Mouse (Mus musculus) embryo, embryonic 10.5 days (tissue): ENCODE data around the gene Snd1.
"Not testable (repeated sequence)": the region's sequence is repeated elsewhere in the genome, so short reads cannot be mapped to it uniquely, and the experiment has no call there.

Experiments
- DNase-seq: peaks from one replicate; pipeline ENCODE4 v3.0.0-alpha.2; 2015; ENCODE audit warnings: low spot score

The Snd1 gene

DNA sequence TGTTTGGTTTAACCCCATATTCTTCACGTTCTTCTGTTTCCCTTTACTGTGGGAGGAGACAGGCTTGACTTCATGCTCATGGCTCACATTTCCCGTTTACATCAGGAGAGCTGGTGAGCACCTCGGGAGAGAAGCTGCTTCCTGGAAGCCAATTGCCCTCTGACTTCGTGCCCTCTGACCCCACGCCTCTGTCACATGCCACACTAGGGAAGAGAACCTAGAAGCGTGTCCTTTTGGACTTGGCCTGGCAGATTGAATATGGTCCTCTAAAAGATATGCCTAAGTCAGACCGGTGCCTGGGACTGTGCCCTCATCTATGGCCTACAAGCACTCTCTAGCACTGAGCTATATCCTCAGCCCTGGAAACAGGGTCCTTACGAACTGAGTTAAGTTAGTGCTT is 430.4 kb downstream of the Snd1 start:
- DNase-seq: no peak

DNA sequence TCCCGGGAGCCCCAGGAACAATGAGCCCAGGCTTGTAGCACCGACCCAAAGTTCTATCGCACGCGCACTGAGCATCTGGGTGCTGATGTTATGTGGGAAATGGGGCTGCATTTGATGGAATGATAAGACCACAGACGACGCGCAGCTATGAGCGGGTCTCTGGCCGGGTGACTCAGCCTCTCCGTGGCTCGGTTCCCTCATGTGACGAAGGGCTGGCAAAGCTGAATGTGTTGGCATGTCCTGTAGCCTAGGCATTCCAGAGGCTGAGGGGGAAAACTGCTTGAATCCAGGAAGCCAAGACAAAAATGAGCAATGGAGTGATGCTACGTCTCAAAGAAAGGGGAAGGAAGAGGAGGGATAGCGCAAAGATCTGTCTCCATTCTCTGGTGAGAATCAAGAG is 434.9 kb downstream of the Snd1 start:
- DNase-seq: no peak

DNA sequence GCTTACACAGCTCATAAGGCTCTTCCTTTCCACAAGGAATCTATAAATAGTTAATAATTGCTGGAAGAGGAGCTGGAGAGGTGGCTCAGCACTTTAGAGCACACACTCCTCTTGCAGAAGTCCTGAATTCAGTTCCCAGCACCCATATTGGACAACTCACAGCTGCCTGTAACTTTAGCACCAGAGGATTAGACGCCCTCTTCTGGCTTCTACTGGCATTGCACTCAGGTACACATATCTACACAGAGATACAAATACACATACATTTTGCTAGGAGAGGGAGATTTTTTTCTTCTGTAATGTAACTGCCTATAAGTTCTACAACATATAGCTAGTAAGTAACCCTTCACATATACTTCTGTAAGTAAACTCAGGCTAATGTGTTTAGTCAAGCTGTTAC is 440.0 kb downstream of the Snd1 start:
- no peak for DNase-seq

DNA sequence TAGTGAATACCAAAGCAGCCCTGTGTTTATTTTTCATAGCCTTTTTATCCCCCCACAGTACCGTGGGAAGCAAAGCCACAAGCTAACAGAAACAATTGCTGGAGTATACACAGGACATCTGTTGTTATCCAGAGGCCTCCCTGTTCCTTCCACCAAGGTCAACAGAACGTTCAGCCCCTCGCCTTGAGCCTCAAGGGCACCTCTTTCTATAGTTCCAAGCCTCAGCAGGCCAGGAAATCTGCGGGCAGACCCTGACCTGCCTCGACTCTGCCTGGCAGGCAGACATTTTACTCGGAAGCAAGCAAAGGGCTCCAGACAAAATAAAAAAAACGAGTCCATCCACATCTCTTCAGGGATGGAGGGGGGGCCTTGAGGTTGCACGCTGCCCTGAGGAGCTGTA is 441.7 kb downstream of the Snd1 start:
- no peak for DNase-seq

DNA sequence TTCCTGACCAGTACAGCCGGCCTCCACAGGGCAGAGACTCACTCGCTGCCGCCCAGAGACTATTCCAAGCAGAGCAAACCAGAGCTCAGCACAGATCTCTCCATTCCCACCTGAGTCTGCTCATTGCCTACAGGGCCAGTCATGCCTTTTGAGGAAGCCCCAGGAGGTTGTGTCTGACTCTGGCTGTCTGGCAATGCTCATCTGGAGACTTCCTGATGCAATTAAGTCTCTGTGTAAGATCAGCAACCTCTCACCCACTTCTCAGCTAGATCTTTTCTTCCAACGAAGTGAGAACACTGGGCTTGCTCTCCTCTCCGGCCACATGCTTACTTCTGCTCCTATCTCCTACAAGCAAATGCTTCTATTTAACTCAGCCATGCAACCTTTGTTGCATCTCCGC is 444.4 kb downstream of the Snd1 start:
- DNase-seq: no peak

DNA sequence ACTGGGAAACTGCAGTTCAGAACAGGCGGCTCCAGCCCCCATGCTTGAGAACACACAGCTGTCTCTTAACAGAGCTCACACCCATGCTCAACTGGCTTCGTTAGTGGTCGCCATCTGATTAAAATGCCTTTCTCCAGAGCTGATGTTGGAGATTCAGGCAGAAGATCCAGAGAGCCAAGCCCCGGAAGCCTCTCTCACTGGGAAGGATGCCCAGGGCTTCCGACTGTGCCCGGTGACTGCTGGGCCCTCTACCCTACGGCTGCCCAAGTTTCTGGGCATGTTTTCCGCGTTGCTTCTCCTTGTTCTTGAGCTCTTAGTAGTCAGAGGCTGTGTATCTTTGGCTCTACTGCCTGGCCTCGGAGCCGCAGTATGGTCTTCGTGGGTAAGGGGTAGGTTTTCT is 447.4 kb downstream of the Snd1 start:
- no peak for DNase-seq

DNA sequence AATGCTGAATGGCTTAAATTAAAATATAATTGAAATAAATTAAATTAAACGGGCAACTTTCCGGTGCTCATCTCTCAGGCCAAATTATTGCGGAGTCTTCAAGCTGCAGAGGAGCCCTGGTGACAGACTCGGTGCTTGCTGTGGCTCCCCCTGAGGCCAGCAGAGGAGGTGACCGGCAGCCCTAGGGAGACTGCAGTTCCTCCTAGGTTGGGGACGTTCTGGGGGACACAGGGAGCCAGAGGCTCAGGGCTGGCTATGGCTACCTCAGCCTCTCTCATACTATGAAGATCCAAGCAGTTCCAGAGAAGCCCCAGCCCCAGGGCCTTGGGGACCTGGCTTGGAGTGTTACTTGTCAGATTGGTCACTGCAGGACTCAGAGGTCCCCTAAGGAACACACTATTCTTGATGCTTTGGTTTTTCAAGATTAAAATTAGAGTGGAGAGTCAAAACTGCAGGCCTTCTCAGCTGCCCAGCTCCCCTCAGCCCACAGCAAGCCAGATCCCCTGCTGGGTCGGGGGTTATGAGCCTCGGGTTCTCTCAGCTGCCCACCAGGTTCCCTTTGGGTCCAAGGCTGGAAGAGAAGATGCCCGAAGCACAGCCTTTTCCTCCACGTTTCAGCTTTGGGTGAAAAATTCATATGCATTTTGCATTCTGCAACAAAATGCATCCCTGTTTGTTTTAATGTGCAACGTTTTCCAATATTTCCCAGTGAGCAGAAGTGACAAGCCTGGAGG is 448.3 kb downstream of the Snd1 start:
- no peak for DNase-seq

DNA sequence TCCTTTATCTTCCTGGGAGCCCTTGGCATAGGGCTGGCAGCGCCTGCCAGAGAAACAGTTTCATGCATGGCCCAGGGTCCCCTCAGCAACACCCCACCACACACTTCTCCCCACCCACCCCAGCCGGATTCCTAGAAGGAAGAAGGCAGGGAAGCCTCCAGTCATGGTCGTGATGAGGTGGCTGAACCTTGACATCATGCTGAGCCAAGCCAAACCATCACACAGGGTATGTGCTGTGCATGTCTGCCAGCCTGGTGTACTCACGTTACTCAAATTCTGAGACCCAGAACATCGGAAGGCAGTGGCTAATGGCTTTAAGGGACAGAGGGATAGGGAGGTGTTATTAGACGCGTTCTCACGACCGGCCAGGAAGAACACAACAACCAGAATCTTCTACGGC is 448.9 kb downstream of the Snd1 start:
- DNase-seq: no peak

DNA sequence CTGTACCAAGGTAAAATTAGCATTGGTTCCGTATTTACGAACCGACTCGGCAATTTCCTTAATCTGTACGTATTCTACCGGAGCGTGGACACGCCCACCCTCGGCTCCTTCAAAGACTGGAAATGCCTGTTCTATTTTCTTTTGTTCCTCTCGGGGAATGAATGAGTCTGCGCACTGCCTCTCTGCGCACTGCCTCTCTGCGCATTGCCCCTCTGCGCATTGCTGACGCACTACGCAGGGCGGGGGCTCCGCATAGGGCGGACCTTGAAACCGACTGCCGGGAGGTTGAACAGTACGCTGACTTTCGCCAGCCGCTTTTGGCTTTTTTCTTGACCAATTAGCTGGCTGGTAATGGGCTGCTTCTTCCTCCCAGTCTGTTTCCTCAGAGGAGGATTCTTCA is 453.0 kb downstream of the Snd1 start:
- not testable (repeated sequence) for DNase-seq

DNA sequence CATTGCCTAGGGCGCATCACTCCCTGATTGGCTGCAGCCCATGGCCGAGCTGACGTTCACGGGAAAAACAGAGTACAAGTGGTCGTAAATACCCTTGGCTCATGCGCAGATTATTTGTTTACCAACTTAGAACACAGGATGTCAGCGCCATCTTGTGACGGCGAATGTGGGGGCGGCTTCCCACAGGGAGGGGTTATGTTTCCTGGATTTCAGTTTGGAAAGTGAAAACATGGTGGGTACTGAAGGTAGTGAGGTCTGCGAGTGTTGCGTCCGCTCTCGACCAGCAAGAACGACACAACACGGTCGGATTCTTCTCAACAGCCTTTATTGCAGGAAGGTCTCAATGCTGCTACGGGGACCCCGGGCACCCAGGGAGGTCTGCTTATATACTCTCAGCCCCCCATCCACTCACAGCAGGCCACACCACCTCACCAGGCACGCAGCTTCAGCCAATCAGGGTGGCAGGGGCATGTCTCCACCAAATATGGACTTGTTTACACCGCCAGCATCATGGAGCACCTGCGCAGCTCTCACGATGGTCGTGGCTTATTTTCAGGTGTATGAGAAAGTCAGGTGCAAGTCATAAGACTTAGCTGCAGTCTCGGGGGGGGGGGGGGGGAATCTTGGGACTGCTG is 454.3 kb downstream of the Snd1 start:
- not testable (repeated sequence) for DNase-seq

DNA sequence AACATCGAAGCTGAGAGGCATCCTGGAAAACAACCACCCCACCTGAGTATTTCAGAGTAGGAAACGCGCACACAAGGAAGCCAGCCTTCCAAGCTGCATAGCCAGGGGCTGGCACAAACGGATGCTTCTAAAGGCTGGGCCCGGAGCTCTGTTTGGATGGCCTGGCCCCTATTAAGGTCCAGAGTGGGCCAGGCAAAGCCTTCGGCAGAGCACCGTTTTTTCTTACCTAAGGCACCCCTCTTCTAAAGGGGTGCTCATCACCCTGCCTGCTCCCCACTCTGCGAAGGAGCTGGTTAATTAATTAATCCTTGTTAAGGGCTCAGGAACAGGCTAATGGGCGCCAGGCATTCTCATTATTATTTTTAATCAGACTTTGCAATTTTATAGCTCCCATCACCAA is 456.3 kb downstream of the Snd1 start:
- DNase-seq: peak; percentile 27

DNA sequence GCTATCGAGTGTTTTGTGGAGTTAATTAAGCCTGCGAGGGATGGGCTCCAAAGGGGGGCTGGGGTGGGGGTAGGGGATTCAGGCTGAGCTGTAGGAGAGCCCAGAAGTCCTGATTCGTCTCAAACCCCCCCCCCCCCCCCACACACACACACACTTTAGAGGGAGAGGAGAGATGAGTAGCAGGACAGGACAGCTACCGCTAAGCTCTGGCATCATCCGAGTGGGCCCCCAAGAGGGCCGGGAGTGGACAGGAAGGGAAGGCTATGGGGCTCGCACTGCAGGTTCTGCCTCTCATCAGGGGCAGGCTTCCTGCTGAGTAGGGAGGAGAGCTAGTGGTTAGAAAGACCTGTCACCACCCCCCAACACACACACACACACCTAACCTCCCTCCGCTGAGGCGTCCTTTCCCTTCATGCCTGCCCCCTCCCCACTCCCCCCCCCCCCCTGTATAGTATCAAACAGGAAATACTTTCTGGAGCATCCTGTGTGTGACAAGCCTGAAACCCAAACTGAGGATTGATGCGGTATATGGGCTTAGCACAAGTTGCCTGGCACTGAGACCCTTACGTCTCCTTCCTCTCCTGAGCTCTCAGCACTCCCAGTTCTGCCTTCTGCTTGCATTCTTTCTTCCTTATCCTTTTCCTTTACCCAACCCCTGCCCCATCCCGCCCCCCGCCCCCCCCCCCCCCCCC is 456.8 kb downstream of the Snd1 start:
- DNase-seq: peak; percentile 29

DNA sequence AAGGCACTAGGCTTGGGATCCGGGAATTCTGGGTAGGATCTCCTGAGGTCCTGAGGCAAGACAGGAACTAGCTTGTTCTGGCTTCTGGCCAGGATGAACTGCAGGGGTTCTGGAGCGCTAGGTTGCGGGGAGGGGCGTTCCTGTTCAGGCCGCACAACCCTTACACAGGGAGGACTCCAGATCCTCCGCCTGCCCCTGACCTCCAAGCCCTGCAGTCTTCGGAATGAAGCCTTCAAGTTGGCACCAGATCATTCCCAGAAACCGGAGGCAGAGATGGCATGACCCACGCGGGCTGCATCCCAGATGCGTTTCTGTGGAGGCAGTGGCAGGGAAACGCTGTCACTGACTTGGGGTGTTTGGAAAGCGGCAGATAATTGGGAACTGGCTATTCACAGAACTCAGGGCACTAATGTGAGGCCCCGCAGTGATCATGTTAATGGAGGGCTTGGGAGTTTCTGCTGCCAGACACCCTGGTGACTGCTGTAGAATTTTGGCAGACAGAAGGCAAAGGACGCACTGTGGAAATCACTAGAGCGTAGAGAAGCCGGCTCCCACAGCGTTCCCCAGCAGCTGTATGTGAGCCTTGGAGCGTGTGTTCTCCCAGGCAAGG is 457.5 kb downstream of the Snd1 start:
- peak; percentile 47 for DNase-seq

DNA sequence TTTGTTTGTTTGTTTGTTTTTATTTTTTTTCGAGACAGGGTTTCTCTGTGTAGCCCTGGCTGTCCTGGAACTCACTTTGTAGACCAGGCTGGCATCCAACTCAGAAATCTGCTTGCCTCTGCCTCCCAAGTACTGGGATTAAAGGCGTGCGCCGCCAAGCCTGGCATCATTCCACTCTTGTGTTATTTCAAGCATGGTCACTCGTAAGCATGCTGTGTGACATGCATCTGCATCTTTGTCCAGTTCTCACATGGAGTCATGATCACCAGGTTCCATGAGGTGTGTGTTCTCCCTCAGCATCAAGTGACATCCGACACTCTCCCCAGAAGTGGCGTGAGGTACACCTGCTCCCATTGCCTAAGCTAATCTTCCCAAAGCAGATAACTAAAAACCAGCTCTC is 460.8 kb downstream of the Snd1 start:
- no peak for DNase-seq

DNA sequence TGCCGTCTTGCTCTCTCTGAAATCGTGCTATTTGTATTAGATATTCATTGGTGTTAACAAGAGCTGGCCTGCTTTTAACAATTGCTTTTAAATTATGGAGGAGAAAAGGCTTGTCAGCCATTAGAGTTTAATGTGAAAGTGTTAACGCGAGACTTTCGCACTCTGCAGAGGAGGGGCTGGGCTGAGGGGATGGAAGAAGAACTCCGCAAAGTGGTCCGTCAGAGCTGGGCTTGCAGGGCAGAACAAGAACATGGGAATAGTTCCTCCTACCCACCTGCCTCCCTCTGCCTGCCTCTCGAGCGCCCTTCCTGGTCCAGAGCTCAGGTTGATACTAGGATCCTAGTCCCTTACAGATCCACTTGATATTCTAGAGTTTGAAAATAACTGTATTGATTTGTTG is 472.3 kb downstream of the Snd1 start:
- no peak for DNase-seq

DNA sequence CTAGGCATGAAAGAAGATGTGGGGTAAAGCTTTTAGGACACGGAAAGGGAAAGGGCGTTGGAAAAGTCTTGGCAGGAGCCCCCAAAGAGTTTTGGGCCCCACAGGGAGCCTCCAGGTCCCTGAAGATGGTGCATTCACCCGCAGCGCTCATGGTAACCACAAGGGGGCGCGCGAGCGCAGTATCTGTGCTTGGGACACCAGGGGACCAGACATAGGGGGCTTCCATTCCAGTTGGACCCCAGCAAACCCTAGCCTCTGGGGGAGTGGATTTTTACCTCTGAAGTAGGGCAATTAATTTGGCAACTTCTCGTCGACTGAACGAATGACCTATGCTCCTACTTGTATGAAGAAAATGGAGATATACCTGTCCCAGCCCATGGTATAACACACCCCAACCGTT is 474.3 kb downstream of the Snd1 start:
- DNase-seq: peak; percentile 83

DNA sequence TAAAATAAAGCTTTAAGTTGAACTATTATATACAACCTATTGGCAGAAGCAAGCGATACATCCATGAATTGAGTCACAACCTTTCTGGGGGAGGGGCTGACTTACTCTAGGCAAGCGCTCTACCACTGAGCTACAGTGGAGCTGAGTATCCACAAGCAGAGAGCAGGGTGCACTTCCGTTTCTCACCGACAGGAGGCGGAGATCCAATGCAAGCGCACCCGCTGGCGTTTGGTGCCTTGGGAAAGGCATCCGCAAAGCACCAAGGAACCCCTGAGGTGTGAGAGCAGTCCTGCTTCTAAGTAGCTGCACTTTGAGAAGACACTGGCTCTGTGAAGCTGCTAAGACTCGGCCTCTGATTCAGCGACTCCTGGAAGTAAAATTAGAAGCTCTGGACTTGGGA is 480.6 kb downstream of the Snd1 start:
- DNase-seq: peak; percentile 73

DNA sequence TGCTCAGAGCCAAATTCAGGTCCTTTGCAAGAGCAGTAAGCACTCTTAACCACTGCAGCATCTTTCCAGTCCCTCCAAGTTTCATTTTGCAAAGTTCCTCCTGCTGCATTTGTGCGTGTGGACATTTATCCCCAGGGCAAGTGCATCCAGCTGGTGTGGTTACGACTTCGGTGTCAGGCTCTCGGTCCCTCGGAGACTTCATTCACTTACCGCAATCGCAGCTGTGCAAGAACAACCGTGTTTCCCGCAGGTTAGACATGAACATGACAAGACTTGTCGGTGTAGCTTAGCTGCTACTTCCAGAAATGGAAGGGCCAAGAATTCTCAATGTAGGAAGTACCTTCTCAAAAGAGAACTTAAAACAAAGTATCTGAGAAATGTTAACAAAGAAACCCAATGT is 482.5 kb downstream of the Snd1 start:
- DNase-seq: no peak

DNA sequence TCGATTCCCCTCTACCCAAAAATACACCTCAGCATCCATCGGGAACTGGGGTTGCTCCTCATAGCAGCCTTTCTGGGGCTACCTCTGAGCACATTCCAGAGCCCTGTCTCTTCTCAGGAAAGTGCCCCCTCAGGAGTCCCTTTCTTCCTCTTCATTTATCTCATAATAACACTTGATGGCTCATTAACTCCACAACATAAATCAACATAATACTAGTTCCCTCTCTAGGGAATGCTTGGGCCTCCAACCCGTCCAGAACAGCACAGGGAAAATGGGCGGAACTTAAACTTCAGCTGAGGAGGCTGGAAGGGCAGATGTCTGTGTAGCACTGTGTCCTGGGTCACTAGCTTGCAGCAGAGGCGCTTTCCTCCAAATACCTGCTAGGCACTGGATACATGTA is 488.2 kb downstream of the Snd1 start:
- DNase-seq: no peak

DNA sequence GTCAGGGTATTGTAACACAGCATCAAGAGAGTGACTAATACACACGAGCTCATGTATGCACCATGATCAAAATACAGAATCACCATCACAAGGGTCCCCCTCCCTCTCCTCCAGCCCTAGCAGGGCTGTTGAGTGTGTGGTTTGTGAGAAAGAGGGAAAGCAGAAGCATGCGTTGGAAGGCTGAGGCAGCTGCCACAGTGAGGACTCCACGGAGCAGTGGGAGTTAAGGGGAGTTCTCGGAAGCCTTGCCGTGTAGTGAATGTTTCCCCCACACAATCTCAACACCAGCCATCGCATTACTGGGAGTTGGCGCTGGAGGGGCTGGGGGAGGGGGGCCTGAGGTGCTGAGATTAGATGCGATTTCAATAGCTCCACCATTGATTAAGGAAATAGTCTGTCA is 490.3 kb downstream of the Snd1 start:
- no peak for DNase-seq

DNA sequence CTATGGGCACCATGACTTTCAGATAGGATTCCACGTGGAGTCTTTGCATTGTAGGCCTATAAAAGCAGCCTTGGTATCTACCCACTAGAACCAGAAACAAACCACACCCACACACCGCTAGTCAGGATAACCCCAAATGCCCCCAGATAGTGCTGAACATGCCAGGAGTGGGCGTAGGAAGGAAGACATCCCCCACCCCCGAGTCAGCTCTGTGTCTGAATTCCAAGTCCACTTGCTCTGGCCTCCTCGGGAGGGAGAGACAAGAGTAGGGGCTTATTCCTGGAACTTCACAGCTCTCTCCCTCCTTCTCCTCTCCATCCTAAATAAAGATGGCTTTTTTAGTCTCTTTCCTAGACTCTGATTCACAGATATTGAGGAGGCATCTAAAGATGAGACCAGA is 494.7 kb downstream of the Snd1 start:
- DNase-seq: no peak

DNA sequence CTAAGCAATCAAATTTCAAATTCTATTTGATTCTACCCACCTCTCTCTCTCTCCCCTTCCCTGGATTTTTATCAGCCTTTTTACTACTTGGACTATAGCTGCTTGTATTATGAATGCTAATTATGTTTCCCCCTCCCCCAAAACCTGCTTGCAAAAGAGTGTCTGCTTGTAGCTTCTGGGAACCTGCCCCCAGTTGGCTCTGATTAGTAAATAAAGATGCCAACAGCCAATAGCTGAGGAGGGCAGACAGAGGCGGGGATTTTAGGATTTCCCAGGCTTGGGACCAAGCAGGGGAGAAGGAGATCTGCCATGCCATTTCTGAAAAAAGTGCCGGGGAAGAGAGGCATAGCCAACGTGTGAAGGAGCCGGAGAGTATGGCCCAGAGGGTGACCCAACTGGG is 495.8 kb downstream of the Snd1 start:
- no peak for DNase-seq

DNA sequence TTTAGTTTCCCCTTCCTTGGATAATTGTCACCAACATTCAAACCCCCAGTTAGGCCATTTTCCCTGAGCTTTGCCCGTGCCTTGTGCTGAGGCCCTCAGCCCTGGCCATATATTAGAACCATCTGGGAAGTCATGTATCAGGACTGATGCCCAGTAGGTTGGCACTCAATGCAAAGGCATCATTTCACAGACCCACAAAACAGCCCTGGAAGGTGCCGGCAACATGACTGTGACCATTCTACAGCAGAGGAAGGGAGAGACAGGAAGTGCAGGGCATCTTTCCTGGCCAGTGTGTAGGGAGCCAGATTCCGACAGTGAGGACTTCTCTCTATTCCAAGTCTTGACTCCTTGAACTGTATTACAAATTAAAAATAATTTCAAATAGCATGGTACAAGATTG is 499.6 kb downstream of the Snd1 start:
- no peak for DNase-seq
